Mouse (Mus musculus): ENCODE results near the gene Rfesd. TPM values are rescaled to one million over a fixed set of nuclear protein-coding genes. Genes with fewer than 3 reads are reported as not detected.

Gene Rfesd
- polyA plus RNA-seq, 1 experiment from 2014 or later, result 17.8 TPM

- no peak for ATAC-seq (ENCODE audit: low read depth)
- no peak overlapping the region for H3K27ac ChIP-seq (ENCODE audit: low read length)
- peaks cover 3% of the 10 kb centered on the region; the same call in 1 of the 2 replicates for H3K36me3 ChIP-seq (ENCODE audit: control insufficient read depth, insufficient read depth, low read length)
- no peaks in the 10 kb centered on the region for H3K9me3 ChIP-seq (ENCODE audit: control insufficient read depth, low read length)
- no peak overlapping the region for H3K4me2 ChIP-seq (ENCODE audit: low read depth, low read length)
- no peaks in the 10 kb centered on the region for H3K27me3 ChIP-seq (ENCODE audit: control insufficient read depth, insufficient read depth, low read depth, low read length)
- no peak overlapping the region for H3K4me3 ChIP-seq (ENCODE audit: low read length)
- 68% methylated on average over 3 of the region's 3 CpGs for WGBS
- no peaks in the 10 kb centered on the region for H3K4me1 ChIP-seq (replicated peaks; ENCODE audit: control insufficient read depth, insufficient read depth, low read length)
- H3K9ac ChIP-seq (ENCODE audit: low read length), result no peak overlapping the region
Observed at GRCm38 (mm10) chr13:76003272-76003671, 15.2 kb downstream of the Rfesd start.

- Histone ChIP-seq H3K4me3 (ENCODE audit: low read length) (no peak overlapping the region), H3K9me3 (ENCODE audit: control insufficient read depth, low read length) (peaks cover 2% of the 10 kb centered on the region; the same call in 1 of the 2 replicates), H3K27ac (ENCODE audit: low read length) (no peak overlapping the region), H3K4me2 (ENCODE audit: low read depth, low read length) (no peak overlapping the region), H3K9ac (ENCODE audit: low read length) (no peak overlapping the region), H3K4me1 (replicated peaks; ENCODE audit: control insufficient read depth, insufficient read depth, low read length) (peaks cover 4% of the 10 kb centered on the region), H3K36me3 (ENCODE audit: control insufficient read depth, insufficient read depth, low read length) (no peaks in the 10 kb centered on the region), H3K27me3 (ENCODE audit: control insufficient read depth, insufficient read depth, low read depth, low read length) (no peaks in the 10 kb centered on the region)
- peak; percentile 92 for ATAC-seq (ENCODE audit: low read depth)
- WGBS, result 32% methylated on average over 9 of the region's 9 CpGs
Observed at GRCm38 (mm10) chr13:75992169-75993028, 26.1 kb downstream of the Rfesd start.

- peaks cover 4% of the 10 kb centered on the region for H3K4me1 ChIP-seq (replicated peaks; ENCODE audit: control insufficient read depth, insufficient read depth, low read length)
- H3K27ac ChIP-seq (ENCODE audit: low read length), result no peak overlapping the region
- H3K9me3 ChIP-seq (ENCODE audit: control insufficient read depth, low read length), result no peaks in the 10 kb centered on the region
- H3K27me3 ChIP-seq (ENCODE audit: control insufficient read depth, insufficient read depth, low read depth, low read length), result no peaks in the 10 kb centered on the region
- H3K4me2 ChIP-seq (ENCODE audit: low read depth, low read length), result no peak overlapping the region
- no peak overlapping the region for H3K4me3 ChIP-seq (ENCODE audit: low read length)
- H3K36me3 ChIP-seq (ENCODE audit: control insufficient read depth, insufficient read depth, low read length), result no peaks in the 10 kb centered on the region
- no peak for ATAC-seq (ENCODE audit: low read depth)
- 87% methylated on average over 1 of the region's 1 CpGs for WGBS
- no peak overlapping the region for H3K9ac ChIP-seq (ENCODE audit: low read length)
Observed at GRCm38 (mm10) chr13:75988096-75988495, 30.4 kb downstream of the Rfesd start.

DNA sequence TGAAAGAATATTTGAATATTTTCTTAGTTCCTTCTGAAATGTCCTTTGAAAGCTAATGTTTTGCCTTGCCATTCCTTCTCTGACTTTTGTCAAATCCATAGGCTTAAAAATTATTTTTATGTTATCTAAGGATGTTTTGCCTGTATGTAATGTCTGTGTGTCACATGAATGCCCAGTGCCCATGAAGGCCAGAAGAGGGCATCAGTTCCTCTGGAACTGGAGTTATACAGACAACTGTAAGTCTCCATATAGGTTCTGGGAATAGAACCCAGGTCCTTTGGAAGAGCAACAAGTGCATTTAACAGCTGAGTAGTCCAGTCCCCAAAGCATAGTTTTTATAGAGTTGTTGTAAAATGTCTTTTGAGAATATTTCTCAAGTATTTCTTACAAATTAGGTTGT, 36.6 kb downstream of the Rfesd start:
- Histone ChIP-seq H3K36me3 (ENCODE audit: control insufficient read depth, insufficient read depth, low read length) (no peaks in the 10 kb centered on the region), H3K4me1 (replicated peaks; ENCODE audit: control insufficient read depth, insufficient read depth, low read length) (no peaks in the 10 kb centered on the region), H3K27ac (ENCODE audit: low read length) (no peak overlapping the region), H3K27me3 (ENCODE audit: control insufficient read depth, insufficient read depth, low read depth, low read length) (no peaks in the 10 kb centered on the region; the same call in 1 of the 2 replicates), H3K4me3 (ENCODE audit: low read length) (no peak overlapping the region), H3K9ac (ENCODE audit: low read length) (no peak overlapping the region), H3K4me2 (ENCODE audit: low read depth, low read length) (no peak overlapping the region), H3K9me3 (ENCODE audit: control insufficient read depth, low read length) (no peaks in the 10 kb centered on the region)
- no peak for ATAC-seq (ENCODE audit: low read depth)

- no peak for ATAC-seq (ENCODE audit: low read depth)
- WGBS, result 58% methylated on average over 2 of the region's 2 CpGs
- Histone ChIP-seq H3K4me2 (ENCODE audit: low read depth, low read length) (no peak overlapping the region), H3K27ac (ENCODE audit: low read length) (no peak overlapping the region), H3K36me3 (ENCODE audit: control insufficient read depth, insufficient read depth, low read length) (no peaks in the 10 kb centered on the region), H3K9ac (ENCODE audit: low read length) (no peak overlapping the region), H3K4me1 (replicated peaks; ENCODE audit: control insufficient read depth, insufficient read depth, low read length) (no peaks in the 10 kb centered on the region), H3K4me3 (ENCODE audit: low read length) (no peak overlapping the region), H3K27me3 (ENCODE audit: control insufficient read depth, insufficient read depth, low read depth, low read length) (no peaks in the 10 kb centered on the region; the same call in 1 of the 2 replicates), H3K9me3 (ENCODE audit: control insufficient read depth, low read length) (no peaks in the 10 kb centered on the region)
Observed at GRCm38 (mm10) chr13:75976649-75977048, 41.9 kb downstream of the Rfesd start.

- no peaks in the 10 kb centered on the region; the same call in 1 of the 2 replicates for H3K27me3 ChIP-seq (ENCODE audit: control insufficient read depth, insufficient read depth, low read depth, low read length)
- no peak overlapping the region for H3K4me3 ChIP-seq (ENCODE audit: low read length)
- no peak overlapping the region for H3K9ac ChIP-seq (ENCODE audit: low read length)
- no peaks in the 10 kb centered on the region for H3K4me1 ChIP-seq (replicated peaks; ENCODE audit: control insufficient read depth, insufficient read depth, low read length)
- H3K36me3 ChIP-seq (ENCODE audit: control insufficient read depth, insufficient read depth, low read length), result no peaks in the 10 kb centered on the region
- ATAC-seq (ENCODE audit: low read depth), result no peak
- no peak overlapping the region for H3K27ac ChIP-seq (ENCODE audit: low read length)
- 57% methylated on average over 2 of the region's 2 CpGs for WGBS
- no peaks in the 10 kb centered on the region for H3K9me3 ChIP-seq (ENCODE audit: control insufficient read depth, low read length)
- no peak overlapping the region for H3K4me2 ChIP-seq (ENCODE audit: low read depth, low read length)
Observed at GRCm38 (mm10) chr13:75976218-75976617, 42.3 kb downstream of the Rfesd start.

DNA sequence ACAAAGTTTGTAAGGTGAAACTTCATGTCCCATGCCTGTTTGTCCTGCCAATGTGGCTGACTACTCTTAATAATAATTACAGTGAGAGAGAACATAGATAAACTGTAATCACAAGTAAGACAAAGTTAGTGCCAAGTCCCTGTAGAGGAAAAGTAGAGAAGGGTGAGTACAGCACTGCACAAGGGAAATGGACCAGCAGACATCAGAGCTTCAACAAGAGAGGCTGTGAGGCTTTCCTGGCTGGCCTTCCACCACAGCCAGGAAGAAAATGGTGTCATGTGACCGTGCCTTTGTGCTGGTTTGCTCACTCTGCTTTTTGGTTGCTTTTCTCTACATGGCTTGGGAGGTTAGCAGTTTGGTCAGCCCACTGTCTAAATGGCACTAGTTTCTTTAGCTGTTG, 42.9 kb downstream of the Rfesd start:
- no peak for ATAC-seq (ENCODE audit: low read depth)
- 65% methylated on average over 1 of the region's 1 CpGs for WGBS

GRCm38 (mm10) chr13:75974481-75974880, 44.0 kb downstream of the Rfesd start:
- 56% methylated on average over 2 of the region's 2 CpGs for WGBS

More for the DNA sequence above, 42.9 kb downstream of the Rfesd start:
- Histone ChIP-seq H3K4me1 (replicated peaks; ENCODE audit: control insufficient read depth, insufficient read depth, low read length) (no peaks in the 10 kb centered on the region), H3K4me2 (ENCODE audit: low read depth, low read length) (no peak overlapping the region), H3K4me3 (ENCODE audit: low read length) (no peak overlapping the region), H3K9me3 (ENCODE audit: control insufficient read depth, low read length) (no peaks in the 10 kb centered on the region), H3K27ac (ENCODE audit: low read length) (no peak overlapping the region), H3K9ac (ENCODE audit: low read length) (no peak overlapping the region), H3K36me3 (ENCODE audit: control insufficient read depth, insufficient read depth, low read length) (no peaks in the 10 kb centered on the region), H3K27me3 (ENCODE audit: control insufficient read depth, insufficient read depth, low read depth, low read length) (no peaks in the 10 kb centered on the region; the same call in 1 of the 2 replicates)

GRCm38 (mm10) chr13:75966850-75967249, 51.7 kb downstream of the Rfesd start, which contains the start of gene Spata9:
TSS of gene Spata9 (plus strand) at chr13:75967150.
- no peak within 1 kb of the TSS for H3K4me3 ChIP-seq (ENCODE audit: low read length)
- H3K9ac ChIP-seq (ENCODE audit: low read length), result no peak within 1 kb of the TSS
- no peaks in the 10 kb centered on the region for H3K36me3 ChIP-seq (ENCODE audit: control insufficient read depth, insufficient read depth, low read length)
- ATAC-seq (ENCODE audit: low read depth), result no peak
- no peaks in the 10 kb centered on the region for H3K4me1 ChIP-seq (replicated peaks; ENCODE audit: control insufficient read depth, insufficient read depth, low read length)
- H3K4me2 ChIP-seq (ENCODE audit: low read depth, low read length), result no peak within 1 kb of the TSS
- 86% methylated on average over 1 of the region's 1 CpGs for WGBS
- no peaks in the 10 kb centered on the region for H3K27me3 ChIP-seq (ENCODE audit: control insufficient read depth, insufficient read depth, low read depth, low read length)
- no peak within 1 kb of the TSS for H3K27ac ChIP-seq (ENCODE audit: low read length)
- H3K9me3 ChIP-seq (ENCODE audit: control insufficient read depth, low read length), result 0 out of 2 replicates have a peak, but pooled peaks cover 4% of the 10 kb centered on the region

More at GRCm38 (mm10) chr13:75974481-75974880, 44.0 kb downstream of the Rfesd start:
- no peaks in the 10 kb centered on the region for H3K9me3 ChIP-seq (ENCODE audit: control insufficient read depth, low read length)
- no peak overlapping the region for H3K4me2 ChIP-seq (ENCODE audit: low read depth, low read length)
- ATAC-seq (ENCODE audit: low read depth), result no peak
- H3K9ac ChIP-seq (ENCODE audit: low read length), result no peak overlapping the region
- no peak overlapping the region for H3K4me3 ChIP-seq (ENCODE audit: low read length)
- no peaks in the 10 kb centered on the region; the same call in 1 of the 2 replicates for H3K27me3 ChIP-seq (ENCODE audit: control insufficient read depth, insufficient read depth, low read depth, low read length)
- no peaks in the 10 kb centered on the region for H3K36me3 ChIP-seq (ENCODE audit: control insufficient read depth, insufficient read depth, low read length)
- H3K27ac ChIP-seq (ENCODE audit: low read length), result no peak overlapping the region
- no peaks in the 10 kb centered on the region for H3K4me1 ChIP-seq (replicated peaks; ENCODE audit: control insufficient read depth, insufficient read depth, low read length)
